Mouse (Mus musculus): Measurements from ENCODE around the gene Uggt2.
A peak's percentile ranks its signal among the peaks of the same experiment; 100 is the strongest.

Gene Uggt2

GRCm38 (mm10) chr14:119098851-119099569 is at the start of gene Uggt2:
Gene Uggt2 (minus strand): TSS chr14:119099430.
- DNase-seq: peak; percentile 2

- DNase-seq: no peak
Observed at GRCm38 (mm10) chr14:119139381-119139950, 40.2 kb upstream of the Uggt2 start.

- DNase-seq: no peak
Observed at GRCm38 (mm10) chr14:119138786-119139100, 39.5 kb upstream of the Uggt2 start.

- DNase-seq: no peak
Observed at GRCm38 (mm10) chr14:119137906-119138785, 38.9 kb upstream of the Uggt2 start, which contains the start of gene Hs6st3. Gene Hs6st3 (plus strand): TSS chr14:119138341.

GRCm38 (mm10) chr14:119137512-119137905 is 38.3 kb upstream of the Uggt2 start:
- DNase-seq: peak; percentile 10

- DNase-seq: no peak
Observed at GRCm38 (mm10) chr14:119127330-119127729, 28.1 kb upstream of the Uggt2 start.

- no peak for DNase-seq
Observed at GRCm38 (mm10) chr14:119125840-119126239, 26.6 kb upstream of the Uggt2 start.

GRCm38 (mm10) chr14:119124061-119124460 is 24.8 kb upstream of the Uggt2 start:
- no peak for DNase-seq

GRCm38 (mm10) chr14:119123582-119123981 is 24.4 kb upstream of the Uggt2 start:
- no peak for DNase-seq

GRCm38 (mm10) chr14:119112558-119112957 is 13.3 kb upstream of the Uggt2 start:
- DNase-seq: no peak

- DNase-seq: no peak
Observed at GRCm38 (mm10) chr14:119109776-119110218, 10.6 kb upstream of the Uggt2 start.

- no peak for DNase-seq
Observed at GRCm38 (mm10) chr14:119108776-119109301, 9.6 kb upstream of the Uggt2 start.

GRCm38 (mm10) chr14:119107591-119107990 is 8.4 kb upstream of the Uggt2 start:
- DNase-seq: no peak

- DNase-seq: no peak
Observed at GRCm38 (mm10) chr14:119099570-119099891, 301 bp upstream of the Uggt2 start.

- no peak for DNase-seq
Observed at GRCm38 (mm10) chr14:119061811-119062210, 37.4 kb downstream of the Uggt2 start.

- DNase-seq: no peak
Observed at GRCm38 (mm10) chr14:119060682-119061081, 38.5 kb downstream of the Uggt2 start.

- no peak for DNase-seq
Observed at GRCm38 (mm10) chr14:119057014-119057413, 42.2 kb downstream of the Uggt2 start.

- DNase-seq: no peak
Observed at GRCm38 (mm10) chr14:119052969-119053368, 46.3 kb downstream of the Uggt2 start.

- no peak for DNase-seq
Observed at GRCm38 (mm10) chr14:119052361-119052760, 46.9 kb downstream of the Uggt2 start.

GRCm38 (mm10) chr14:119043765-119044164 is 55.5 kb downstream of the Uggt2 start:
- no peak for DNase-seq

GRCm38 (mm10) chr14:119040253-119040652 is 59.0 kb downstream of the Uggt2 start:
- DNase-seq: peak; percentile 28

GRCm38 (mm10) chr14:119037755-119038154 is 61.5 kb downstream of the Uggt2 start:
- DNase-seq: no peak

GRCm38 (mm10) chr14:119037076-119037683 is 62.0 kb downstream of the Uggt2 start:
- DNase-seq: no peak
